Comparison of ENCODE assay signal across 8 mouse cellular contexts in the genomic region with DNA sequence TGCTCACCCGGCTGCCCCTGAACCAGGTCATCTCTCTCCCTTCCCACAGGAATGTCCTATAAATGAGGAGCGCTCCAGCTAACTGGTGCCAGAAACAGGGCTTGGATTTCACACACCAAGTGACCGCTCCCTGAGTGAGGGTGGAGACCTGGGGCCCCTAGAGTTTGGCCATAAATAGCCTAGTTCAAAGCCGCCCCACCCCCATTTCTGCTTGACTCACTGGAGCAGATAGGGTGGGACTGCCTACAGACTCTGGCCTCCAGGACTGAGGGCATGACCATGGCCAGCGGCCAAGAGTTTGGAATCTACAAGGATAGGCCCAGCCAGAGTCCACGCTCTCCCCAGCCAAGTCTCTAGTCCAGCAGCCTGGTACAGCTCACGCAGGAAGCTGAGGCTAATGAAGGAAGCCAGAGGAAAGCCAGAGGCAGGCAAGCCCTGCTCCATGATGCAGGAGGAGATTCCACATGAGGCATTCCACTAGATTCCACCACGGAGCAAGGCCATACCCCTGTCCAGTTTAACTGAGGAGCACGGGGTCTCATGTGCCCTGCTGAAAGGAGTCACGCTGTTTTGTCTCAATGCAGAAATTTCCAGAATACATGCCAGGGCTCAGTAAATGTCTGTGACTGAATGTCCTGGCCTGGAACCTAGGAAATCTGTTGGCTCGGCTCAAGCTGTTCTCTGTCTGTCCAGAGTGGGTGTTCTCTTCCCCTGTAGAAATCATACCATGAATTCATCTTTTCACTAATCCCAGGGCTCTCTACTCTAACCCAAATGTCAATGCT. TPM values are rescaled to one million over a fixed set of nuclear protein-coding genes. Genes with fewer than 3 reads are reported as not detected.
DNase-seq lines count a peak whose midpoint lies in the region; ATAC-seq and TF ChIP-seq lines count a peak whose summit lies in the region.

No protein-coding gene starts in this region.

- no peaks in the 10 kb centered on the region for H3K9me3 ChIP-seq in embryonic facial prominence, embryonic 12.5 days
- no peaks in the 10 kb centered on the region for H3K9me3 ChIP-seq in heart, postnatal 0 days (replicated peaks; ENCODE audit: control insufficient read depth, low read length)

- no peaks in the 10 kb centered on the region for H3K4me1 ChIP-seq in embryonic facial prominence, embryonic 12.5 days
- peaks cover 22% of the 10 kb centered on the region for H3K4me1 ChIP-seq in heart, postnatal 0 days (ENCODE audit: control insufficient read depth, insufficient read depth)

- peak; percentile 84 for TF ChIP-seq EP300 in heart, postnatal 0 days (IDR thresholded peaks at IDR 0.05; ENCODE audit: low read depth)

- 81% methylated on average over 11 of the region's 11 CpGs for WGBS in embryonic facial prominence, embryonic 12.5 days
- WGBS in heart, postnatal 0 days, result 15% methylated on average over 11 of the region's 11 CpGs

- H3K9ac ChIP-seq in embryonic facial prominence, embryonic 12.5 days, result no peak overlapping the region
- H3K9ac ChIP-seq in heart, postnatal 0 days (replicated peaks; ENCODE audit: low read depth, low read length), result no peak overlapping the region

- ATAC-seq in embryonic facial prominence, embryonic 12.5 days (ENCODE audit: insufficient number of reproducible peaks, insufficient read depth, low FRiP score, low TSS enrichment), result peak; percentile 41; the same call in 1 of the 2 replicates
- ATAC-seq in heart, postnatal 0 days (ENCODE audit: insufficient read depth, low read depth), result peak; percentile 94
- no peak for ATAC-seq in monocyte, adult 5-6 weeks (replicated peaks; ENCODE audit: insufficient number of reproducible peaks, low FRiP score, low TSS enrichment, poor library complexity, severe bottlenecking)

- intact Hi-C loops in left cerebral cortex, postnatal 4 days (cut with DNase I), result no loop called here

- TF ChIP-seq CTCF in heart, postnatal 0 days (IDR thresholded peaks at IDR 0.05; ENCODE audit: low read depth), result no peak

- H3K36me3 ChIP-seq in embryonic facial prominence, embryonic 12.5 days, result no peaks in the 10 kb centered on the region
- peaks cover 4% of the 10 kb centered on the region; the same call in 1 of the 2 replicates for H3K36me3 ChIP-seq in heart, postnatal 0 days (replicated peaks; ENCODE audit: control insufficient read depth, insufficient read depth, low read length)

- peak; percentile 53 for DNase-seq in left cerebral cortex, postnatal 4 days
- DNase-seq in left cerebral cortex, adult 8-10 months (ENCODE audit: low spot score in 2 of 2), result no peak
- peak; percentile 96 for DNase-seq in heart, postnatal 0 days (ENCODE audit: low spot score)
- DNase-seq in liver, result peak; percentile 62
- peak; percentile 44 for DNase-seq in right cerebral cortex, postnatal 14 days
- DNase-seq in left cerebral cortex, adult 9 months (ENCODE audit: low spot score in 2 of 2), result no peak

- H3K4me2 ChIP-seq in embryonic facial prominence, embryonic 12.5 days (replicated peaks), result no peak overlapping the region
- H3K4me2 ChIP-seq in heart, postnatal 0 days (ENCODE audit: low read depth, low read length), result no peak overlapping the region

- H3K27me3 ChIP-seq in embryonic facial prominence, embryonic 12.5 days, result no peaks in the 10 kb centered on the region
- H3K27me3 ChIP-seq in heart, postnatal 0 days (ENCODE audit: control insufficient read depth, insufficient read depth, low read length), result no peaks in the 10 kb centered on the region

- no peak overlapping the region for H3K27ac ChIP-seq in embryonic facial prominence, embryonic 12.5 days
- H3K27ac ChIP-seq in heart, postnatal 0 days (ENCODE audit: low read depth), result peak overlapping the region; percentile 97

- no peak overlapping the region for H3K4me3 ChIP-seq in embryonic facial prominence, embryonic 12.5 days
- H3K4me3 ChIP-seq in heart, postnatal 0 days (ENCODE audit: low read depth, low read length), result no peak overlapping the region

RNA-seq across cellular contexts. Expression of gene Snta1, which starts 17.5 kb away (rescaled TPM):
- total RNA-seq in left cerebral cortex, postnatal 4 days (2021), result 10 to 100 TPM; 21.7 to 22.2 TPM
- 10 to 100 TPM; 30.9 to 34.4 (median 32.2) TPM for total RNA-seq in left cerebral cortex, adult 8-10 months (2022)
- 9.2 and 9.9 TPM in 2 replicates for polyA plus RNA-seq in embryonic facial prominence, embryonic 12.5 days (2016; fragmentation: Nextera tagmentation; extraction: Ambion mirVana)
- 139 and 158 TPM in 2 replicates for total RNA-seq in heart, postnatal 0 days (2014; rRNA removed; ENCODE audit: low replicate concordance)
- 66.9 and 67.8 TPM in 2 replicates for polyA plus RNA-seq in heart, postnatal 0 days (2015; fragmentation: Nextera tagmentation; extraction: Ambion mirVana)
- total RNA-seq in monocyte, adult 5-6 weeks (2017), result 4.8 to 10.8 TPM (median 4.9 TPM) in 3 replicates

RNA-seq across cellular contexts. Expression of gene Cdk5rap1, which starts 17.6 kb away (rescaled TPM):
- 10 to 100 TPM; 10.2 to 14.4 TPM for total RNA-seq in left cerebral cortex, postnatal 4 days (2021)
- 10 to 100 TPM; 11.9 to 18.9 (median 15.1) TPM for total RNA-seq in left cerebral cortex, adult 8-10 months (2022)
- polyA plus RNA-seq in embryonic facial prominence, embryonic 12.5 days (2016; fragmentation: Nextera tagmentation; extraction: Ambion mirVana), result 15.9 and 19.6 TPM in 2 replicates
- total RNA-seq in heart, postnatal 0 days (2014; rRNA removed; ENCODE audit: low replicate concordance), result 12.9 and 32.7 TPM in 2 replicates
- 20.5 and 24.9 TPM in 2 replicates for polyA plus RNA-seq in heart, postnatal 0 days (2015; fragmentation: Nextera tagmentation; extraction: Ambion mirVana)
- 8.5 to 13.1 TPM (median 9.7 TPM) in 3 replicates for total RNA-seq in monocyte, adult 5-6 weeks (2017)

RNA-seq across cellular contexts. Expression of gene Cbfa2t2, which starts 45.9 kb away (rescaled TPM):
- total RNA-seq in left cerebral cortex, postnatal 4 days (2021), result 10 to 100 TPM; 48.3 to 55.2 TPM
- total RNA-seq in left cerebral cortex, adult 8-10 months (2022), result 10 to 100 TPM; 46.3 to 57.2 (median 52.1) TPM
- 58.8 and 65.3 TPM in 2 replicates for polyA plus RNA-seq in embryonic facial prominence, embryonic 12.5 days (2016; fragmentation: Nextera tagmentation; extraction: Ambion mirVana)
- total RNA-seq in heart, postnatal 0 days (2014; rRNA removed; ENCODE audit: low replicate concordance), result 28.0 and 45.1 TPM in 2 replicates
- 18.1 and 18.2 TPM in 2 replicates for polyA plus RNA-seq in heart, postnatal 0 days (2015; fragmentation: Nextera tagmentation; extraction: Ambion mirVana)
- 9.8 to 18.5 TPM (median 11.9 TPM) in 3 replicates for total RNA-seq in monocyte, adult 5-6 weeks (2017)

Comparison
In these comparisons a context has a peak if more than half of its experiments do, and no peak if none do; other contexts are left out.
1. DNase-seq: peak in left cerebral cortex, postnatal 4 days (single experiment), heart, postnatal 0 days (single experiment), liver (single experiment) and right cerebral cortex, postnatal 14 days (single experiment); none in left cerebral cortex, adult 8-10 months (0 of 2) and left cerebral cortex, adult 9 months (0 of 2).